Mouse (Mus musculus) ES-E14 (cell line): ENCODE measurements around the gene Phf6.

ENCODE experiments used
- CHD2 ChIP-seq: IDR thresholded peaks from 2 replicates; pipeline ENCODE4 v1.6.1; 2014; ENCODE audit warnings: mild to moderate bottlenecking, low read depth, low read length, inconsistent platforms
- HCFC1 ChIP-seq: IDR thresholded peaks from 2 replicates; pipeline ENCODE4 v1.6.1; 2012; ENCODE audit warnings: low read length, inconsistent platforms, borderline replicate concordance; ENCODE audit not compliant: insufficient read depth
- ZC3H11A ChIP-seq: IDR thresholded peaks from 2 replicates; pipeline ENCODE4 v1.6.1; 2012; ENCODE audit warnings: low read depth, mild to moderate bottlenecking, inconsistent platforms, low read length, borderline replicate concordance

GRCm38 (mm10) chrX:53006062-53006461 is 94.0 kb downstream of the Phf6 start:
- TF ChIP-seq ZC3H11A (peak; percentile 24; the same call in 1 of the 2 replicates), HCFC1 (no peak), CHD2 (no peak)
